Mouse (Mus musculus): ENCODE measurements around the gene Plpp7. TPM values are rescaled to one million over a fixed set of nuclear protein-coding genes. Genes with fewer than 3 reads are reported as not detected.
A peak's percentile ranks its signal among the peaks of the same experiment; 100 is the strongest.

Gene Plpp7
- total RNA-seq, 4 experiments from 2014 or later: 99.5 to 130 (median 113) TPM

- peak; percentile 96 to 97 for DNase-seq (ENCODE audit: low spot score in 2 of 2)
Observed at GRCm38 (mm10) chr2:32137667-32138266, 42.4 kb downstream of the Plpp7 start.

DNA sequence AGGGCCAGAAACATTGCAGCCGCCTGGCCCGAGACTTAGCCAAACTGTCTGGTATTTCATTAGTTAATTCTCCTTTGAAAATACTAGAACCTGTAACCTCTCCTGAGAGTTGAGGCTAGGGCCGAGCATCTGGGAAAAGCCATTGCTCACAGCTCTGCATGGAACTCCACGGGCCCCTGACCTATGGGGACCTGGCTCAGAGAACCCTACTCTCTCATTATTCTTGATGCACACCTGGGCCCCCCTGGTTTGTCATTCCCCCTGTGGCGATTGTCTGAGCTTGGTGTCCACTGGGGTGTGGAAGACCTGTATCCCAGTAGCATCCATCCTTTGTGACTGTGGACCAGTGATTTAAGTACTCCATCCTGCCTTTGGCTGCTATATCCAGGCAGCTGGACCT lies 44.0 kb downstream of the Plpp7 start:
- no peak for DNase-seq (ENCODE audit: low spot score in 2 of 2)

DNA sequence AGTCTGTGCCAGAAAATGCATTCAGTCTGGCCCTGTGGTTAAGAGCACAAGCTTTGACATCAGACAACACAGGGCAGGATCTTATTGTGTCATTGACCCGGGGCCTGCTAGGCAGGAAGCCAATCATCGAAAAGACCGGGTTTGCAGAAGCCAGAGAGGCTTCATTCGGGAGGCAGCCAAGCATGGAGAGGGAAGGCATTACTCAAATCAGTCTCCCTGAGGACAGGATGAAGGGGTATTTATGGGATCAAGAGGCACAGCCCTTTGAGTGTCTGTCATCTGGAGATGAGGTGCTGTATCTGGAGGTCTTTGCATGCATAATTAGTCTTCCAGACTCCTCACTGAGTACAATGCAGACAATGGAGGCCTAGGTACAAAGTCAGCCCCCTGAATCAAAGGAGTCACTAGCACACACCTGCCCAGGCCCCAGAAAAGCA lies 45.2 kb downstream of the Plpp7 start:
- no peak for DNase-seq (ENCODE audit: low spot score in 2 of 2)

DNA sequence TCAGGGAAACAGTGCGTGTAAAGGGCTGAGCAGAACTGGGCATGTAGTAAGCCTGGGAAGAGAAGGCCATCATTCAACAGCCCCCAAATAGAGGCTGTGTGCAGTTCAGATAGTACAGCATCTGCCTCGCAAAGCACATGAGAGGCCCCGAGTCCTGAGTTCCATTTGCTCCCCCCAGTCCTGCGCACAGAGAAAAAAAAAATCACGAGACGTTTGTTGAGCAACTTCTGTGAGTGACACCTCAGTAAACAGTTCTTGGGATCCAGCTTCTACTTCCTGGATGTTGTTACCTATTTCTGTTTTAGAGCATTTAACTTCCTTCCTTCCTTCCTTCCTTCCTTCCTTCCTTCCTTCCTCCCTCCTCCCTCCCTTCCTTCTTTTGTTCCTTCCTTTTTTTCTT lies 46.3 kb downstream of the Plpp7 start:
- no peak for DNase-seq (ENCODE audit: low spot score in 2 of 2)

DNA sequence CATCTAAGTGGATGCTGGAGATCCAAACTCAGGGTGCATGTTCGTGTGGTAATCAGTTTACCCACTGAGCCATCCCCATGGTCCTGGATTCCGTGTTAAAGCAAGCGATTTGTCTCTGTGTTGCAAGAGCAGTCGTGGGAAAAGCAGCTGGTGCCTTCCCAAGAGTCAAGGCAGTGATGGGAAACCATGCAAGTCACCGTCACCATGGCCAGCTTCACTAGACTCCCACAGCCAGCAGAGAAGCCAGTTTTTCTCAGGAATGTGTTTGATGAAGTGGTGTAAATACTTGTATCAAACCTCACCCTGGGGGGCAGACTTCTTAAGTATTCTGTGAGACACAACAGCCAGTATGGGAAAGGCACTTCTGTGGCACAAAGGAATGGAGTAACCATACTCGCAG lies 47.0 kb downstream of the Plpp7 start:
- no peak for DNase-seq (ENCODE audit: low spot score in 2 of 2)

DNA sequence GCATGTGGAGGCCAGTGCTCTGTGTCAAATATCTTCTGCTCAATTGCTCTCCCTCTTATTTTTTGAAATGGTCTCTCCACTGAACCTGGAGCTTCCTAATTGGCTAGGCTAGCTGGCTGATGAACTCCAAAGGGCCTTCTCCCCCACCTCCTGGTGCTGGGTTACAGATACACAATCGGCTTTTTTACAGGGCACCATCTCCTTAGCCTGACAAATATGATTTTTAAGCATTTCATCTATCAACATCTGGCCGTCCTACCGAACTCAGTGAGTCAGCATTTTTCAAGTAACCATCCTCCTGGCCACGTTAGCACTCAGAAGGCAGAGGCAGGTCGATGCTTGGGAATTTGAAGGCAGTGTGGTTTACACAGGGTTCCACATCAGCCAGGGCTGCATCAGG lies 49.3 kb downstream of the Plpp7 start:
- DNase-seq (ENCODE audit: low spot score in 2 of 2): no peak

GRCm38 (mm10) chr2:32146617-32147162 lies 51.4 kb downstream of the Plpp7 start:
- no peak for DNase-seq (ENCODE audit: low spot score in 2 of 2)

DNA sequence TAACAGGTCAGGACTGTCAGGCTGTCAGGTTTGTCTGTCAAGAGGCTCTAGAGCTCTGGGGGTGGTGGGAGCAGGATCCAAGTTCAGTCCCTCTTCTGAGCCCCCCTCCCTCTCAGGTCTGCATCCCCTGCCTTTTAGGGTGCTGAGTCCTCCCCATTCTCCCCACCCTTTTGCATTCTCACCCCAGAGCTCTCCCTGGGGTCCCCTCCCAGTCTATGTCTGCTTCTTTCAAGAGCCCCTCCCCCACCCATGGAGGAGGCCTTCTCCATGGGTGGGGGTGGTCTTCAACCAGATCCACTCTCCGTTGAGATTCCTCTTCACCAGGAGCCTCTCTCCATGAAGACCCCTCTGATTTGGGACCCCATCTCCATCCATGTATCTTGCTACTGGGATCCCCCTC lies 54.8 kb downstream of the Plpp7 start:
- no peak for DNase-seq (ENCODE audit: low spot score in 2 of 2)

DNA sequence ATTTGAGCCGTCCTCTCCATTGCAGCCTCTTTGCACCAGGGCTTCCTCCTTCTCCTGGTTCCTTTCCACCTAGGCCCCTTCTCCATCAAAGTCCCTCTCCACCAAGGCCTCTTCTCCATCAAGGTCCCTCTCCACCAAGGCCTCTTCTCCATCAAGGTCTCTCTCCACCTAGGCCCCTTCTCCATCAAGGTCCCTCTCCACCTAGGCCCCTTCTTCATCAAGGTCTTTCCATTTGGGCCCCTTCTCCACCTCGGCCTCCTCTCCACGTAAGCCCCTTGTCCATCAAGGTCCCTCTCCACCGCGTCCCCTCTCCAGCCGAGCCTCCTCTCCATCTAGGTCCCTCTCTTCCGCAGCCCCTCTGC lies 55.2 kb downstream of the Plpp7 start:
- DNase-seq (ENCODE audit: low spot score in 2 of 2): no peak

- peak in 1 of 2 experiments; percentile 59 for DNase-seq (ENCODE audit: low spot score in 2 of 2)
Observed at GRCm38 (mm10) chr2:32150924-32151659, 55.8 kb downstream of the Plpp7 start, which contains the start of gene Prrc2b. Prrc2b (plus strand) TSS chr2:32151082.

DNA sequence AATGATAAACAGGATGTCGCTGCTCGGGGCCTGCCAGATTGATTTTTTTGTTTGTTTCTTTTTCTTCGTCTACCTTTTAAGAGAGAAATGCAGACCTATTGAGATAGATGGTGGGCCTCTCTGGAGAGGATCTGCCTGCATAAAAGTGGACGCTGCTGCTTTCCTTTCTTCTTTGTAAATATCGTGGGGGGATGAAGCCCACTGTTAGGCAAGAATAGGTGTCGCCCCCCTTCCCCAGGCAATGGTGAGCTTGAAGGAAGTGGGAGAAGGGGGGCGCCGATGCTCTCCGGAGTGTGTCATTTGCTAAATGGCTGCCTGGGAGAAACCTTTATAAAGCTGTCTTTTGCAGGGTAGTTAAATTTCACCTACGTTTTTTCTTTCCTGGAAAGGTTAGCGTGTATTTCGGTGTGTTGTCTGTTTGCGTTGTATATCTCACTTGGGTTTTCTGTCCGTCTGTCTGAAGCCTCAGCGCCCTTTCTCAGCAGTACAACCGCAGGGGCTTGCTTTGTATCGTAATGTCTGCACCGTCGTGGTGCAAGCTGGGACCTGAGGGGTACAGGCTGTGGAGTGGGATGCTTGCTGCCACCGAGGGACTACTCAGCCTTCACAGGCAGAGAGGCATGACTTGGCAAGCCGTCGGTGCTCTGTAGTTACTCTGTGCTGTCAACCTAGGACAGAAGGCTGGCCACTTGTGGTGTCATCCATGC lies 56.5 kb downstream of the Plpp7 start:
- DNase-seq (ENCODE audit: low spot score in 2 of 2): no peak

DNA sequence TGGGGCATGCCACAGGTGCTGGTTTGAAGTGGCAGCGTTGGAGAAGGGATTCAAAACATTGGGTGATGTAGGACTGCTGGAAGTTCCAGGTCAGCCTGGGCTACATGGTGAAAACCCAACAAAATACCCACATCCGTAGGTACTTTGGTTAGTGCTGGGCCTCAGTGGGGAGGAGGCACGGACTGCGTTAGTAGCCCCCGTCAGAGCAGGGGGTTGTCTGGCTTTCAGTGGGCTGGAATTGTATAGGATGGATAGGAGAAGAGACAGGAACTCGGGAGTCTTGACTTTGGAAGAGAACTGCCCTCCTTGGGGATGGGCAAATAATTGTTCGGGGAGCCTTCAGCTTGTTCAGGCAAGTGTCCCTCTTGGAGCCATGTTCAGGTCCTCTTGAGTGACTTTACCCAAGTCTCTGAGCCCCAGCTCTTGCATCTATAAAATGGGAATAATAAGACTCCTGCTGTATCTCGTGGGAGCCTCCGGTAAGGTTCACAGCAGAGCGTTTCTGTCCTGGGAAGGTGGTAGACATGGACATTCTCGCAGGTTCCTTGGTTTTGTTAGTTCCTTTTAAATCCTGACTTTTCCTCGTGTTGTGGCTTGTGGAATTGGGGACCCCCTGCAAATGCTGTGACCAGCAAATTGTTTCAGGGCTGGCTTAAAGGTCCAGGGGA lies 57.2 kb downstream of the Plpp7 start:
- DNase-seq (ENCODE audit: low spot score in 2 of 2): no peak

GRCm38 (mm10) chr2:32153041-32153790 lies 57.9 kb downstream of the Plpp7 start:
- DNase-seq (ENCODE audit: low spot score in 2 of 2): no peak

GRCm38 (mm10) chr2:32153791-32154119 lies 58.4 kb downstream of the Plpp7 start:
- DNase-seq (ENCODE audit: low spot score in 2 of 2): no peak

DNA sequence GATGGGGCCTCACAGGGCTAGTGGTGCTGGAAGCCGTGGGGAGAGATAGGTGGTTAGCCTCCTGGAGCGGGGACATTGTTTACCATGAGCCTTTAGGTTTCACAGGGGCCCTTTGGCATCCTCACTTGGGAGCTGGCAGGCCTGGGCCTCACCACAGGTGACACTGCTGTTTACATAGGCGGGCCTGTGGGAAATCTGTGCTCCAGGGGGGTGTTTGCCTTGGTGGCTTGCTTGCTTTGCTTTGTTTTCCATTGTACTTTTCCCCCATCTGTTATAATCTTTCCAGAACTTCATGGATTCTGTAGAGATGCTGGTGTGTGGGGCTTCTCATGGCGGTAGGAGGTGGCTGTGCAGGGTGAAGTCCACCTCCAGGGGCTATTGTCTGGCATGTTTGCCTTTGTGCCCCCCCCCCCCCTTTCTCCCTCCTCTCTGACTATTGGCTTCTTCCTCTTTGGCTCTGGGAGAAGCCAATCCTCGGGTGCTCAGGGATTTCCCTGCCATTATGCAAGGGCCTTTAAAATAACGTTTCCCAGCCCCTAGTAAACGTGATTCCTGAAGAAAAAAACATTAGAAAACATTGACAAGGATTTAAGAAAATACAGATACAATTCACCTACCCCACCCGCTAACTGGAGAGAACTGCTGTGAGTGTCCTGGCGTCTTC lies 59.1 kb downstream of the Plpp7 start:
- no peak for DNase-seq (ENCODE audit: low spot score in 2 of 2)

DNA sequence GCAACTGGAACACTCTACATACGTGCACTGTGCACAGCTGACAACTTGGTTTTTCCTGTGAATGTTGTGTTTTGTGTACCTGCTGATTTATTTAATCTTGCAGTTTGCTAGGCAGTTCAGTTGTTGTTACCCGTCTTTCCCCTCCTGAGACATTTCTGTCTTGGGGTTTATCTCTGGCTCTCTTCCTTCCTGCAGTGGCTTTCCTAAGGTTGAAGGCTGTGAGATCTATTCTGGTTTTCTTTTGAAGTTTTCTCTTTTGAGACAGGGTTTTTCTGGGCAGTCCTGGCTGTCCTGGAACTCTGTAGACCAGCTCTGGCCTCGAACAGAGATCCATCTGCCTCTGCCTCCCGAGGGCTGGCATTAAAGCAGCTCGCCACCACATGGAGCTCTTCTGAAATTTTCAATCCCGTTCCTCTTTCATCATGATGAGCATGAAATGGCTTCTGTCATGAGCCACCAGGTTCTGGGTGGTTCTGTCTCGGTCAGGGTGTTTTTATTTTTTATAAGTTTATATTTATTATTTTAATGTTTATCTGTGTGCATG lies 59.7 kb downstream of the Plpp7 start:
- DNase-seq (ENCODE audit: low spot score in 2 of 2): no peak

DNA sequence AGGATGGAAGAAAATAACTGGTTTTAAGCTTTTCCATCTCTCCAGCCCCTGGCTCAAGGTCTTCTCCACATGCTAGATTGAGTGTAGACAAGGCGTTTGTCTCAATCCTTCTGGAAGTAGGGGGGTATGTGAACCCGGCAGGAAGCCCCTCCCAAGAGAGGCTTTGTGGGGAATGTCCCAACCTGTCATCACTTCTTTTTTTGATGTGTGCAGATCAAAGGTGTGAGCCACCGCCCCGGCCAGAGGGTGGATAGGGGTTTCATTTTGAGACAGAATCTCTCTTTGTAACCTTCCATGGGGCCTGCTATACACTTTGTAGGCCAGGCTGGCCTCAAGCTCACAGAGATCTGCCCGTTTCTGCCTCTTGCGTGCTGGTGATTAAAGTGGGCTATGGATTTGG lies 60.3 kb downstream of the Plpp7 start:
- no peak for DNase-seq (ENCODE audit: low spot score in 2 of 2)

DNA sequence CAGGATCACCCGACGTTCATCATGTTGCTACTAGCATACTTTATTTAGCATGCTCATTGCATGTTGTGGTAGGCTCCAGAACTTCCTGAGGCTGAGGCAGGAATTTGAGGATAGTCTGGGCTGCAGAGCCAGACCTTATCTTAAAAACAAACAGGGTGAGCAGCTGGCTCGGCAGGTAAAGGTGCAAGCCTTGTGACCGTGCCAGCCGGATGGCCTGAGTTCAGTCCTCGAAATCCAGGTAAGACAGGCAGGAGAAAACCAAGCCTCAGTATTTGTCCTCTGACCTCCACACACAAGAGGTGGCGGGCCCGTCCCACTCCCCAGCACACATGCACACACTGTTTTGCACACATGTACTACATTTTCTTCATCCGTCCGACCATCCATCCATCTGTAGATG lies 61.3 kb downstream of the Plpp7 start:
- DNase-seq (ENCODE audit: low spot score in 2 of 2): no peak

GRCm38 (mm10) chr2:32157328-32157727 lies 62.0 kb downstream of the Plpp7 start:
- DNase-seq (ENCODE audit: low spot score in 2 of 2): no peak

DNA sequence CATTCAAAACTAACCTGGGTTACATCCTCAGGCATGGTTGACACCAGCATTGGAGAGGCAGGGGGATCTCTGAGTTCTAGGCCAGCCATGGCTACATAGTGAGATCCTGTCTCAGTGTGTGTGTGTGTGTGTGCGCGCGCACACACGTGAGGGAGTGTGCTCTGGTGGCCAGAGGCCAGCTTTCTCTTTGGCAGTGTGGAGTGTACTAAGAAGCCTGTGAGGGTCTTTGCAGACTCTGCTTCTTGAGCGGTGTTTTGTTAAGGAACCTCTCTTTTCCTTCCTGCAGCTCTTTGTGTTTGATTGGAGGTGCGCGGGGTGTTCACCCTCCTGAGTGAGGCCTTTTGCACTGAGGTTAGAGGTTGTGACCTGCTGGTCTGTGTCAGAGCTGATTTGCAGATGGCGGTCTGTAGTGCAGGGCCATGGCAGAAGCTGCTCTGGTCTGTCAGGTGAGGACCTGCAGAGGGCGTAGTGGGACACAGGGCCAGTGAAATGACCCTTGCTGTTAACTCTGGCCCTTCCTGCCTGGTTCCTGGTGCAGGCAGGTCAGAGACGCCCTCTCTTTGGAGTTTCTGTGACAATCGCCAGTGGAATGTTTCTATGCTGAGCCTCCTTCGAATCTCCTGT lies 63.4 kb downstream of the Plpp7 start:
- DNase-seq (ENCODE audit: low spot score in 2 of 2): no peak
